Mouse (Mus musculus) adipocyte (in vitro differentiated cells): Measurements from ENCODE around the gene 4930522H14Rik.

Experiments
- DNase-seq: peaks from one replicate; pipeline ENCODE4 v3.0.0-alpha.2; 2016; ENCODE audit warnings: low spot score

Gene 4930522H14Rik

GRCm38 (mm10) chr4:109475577-109476553, 55.2 kb downstream of the 4930522H14Rik start:
- peak; percentile 63 for DNase-seq

DNA sequence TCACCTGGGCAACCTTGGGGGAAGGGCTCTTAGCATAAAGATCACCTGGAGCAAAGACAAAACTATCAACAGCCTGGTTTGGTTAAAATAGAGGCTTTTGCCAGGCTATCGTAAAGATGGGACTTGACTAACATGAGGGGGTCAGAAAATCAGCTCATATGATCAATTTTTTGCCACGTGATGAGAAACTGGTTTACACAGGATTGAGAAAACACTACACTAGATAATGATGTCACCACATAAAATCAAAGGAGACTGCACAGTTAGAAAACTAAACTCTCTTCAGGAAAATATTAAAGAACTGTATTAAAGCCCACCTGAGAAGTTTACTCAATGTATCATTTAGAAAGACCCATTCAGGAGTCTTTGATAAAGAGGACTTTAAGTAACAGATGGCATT, 56.0 kb downstream of the 4930522H14Rik start:
- peak; percentile 37 for DNase-seq

DNA sequence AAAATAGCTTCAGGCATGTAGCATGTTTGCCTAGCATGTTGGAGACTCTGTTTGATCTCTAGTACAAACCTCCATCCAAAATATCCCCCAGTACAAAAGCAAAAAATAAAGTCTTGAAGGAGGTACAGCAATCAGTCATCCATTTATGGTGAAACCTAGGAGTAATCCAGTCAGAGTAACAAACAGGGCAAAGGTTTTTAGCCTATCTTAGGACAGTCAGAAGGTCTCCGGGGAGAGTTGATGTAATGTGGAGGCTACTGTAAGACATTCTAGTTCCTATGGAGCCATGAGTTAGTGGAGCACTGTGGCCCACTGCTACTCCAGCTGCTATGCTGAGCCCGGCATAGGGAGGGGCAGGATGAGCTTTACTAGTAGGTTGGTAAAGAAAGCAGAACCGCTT, 58.5 kb downstream of the 4930522H14Rik start:
- DNase-seq: peak; percentile 67

DNA sequence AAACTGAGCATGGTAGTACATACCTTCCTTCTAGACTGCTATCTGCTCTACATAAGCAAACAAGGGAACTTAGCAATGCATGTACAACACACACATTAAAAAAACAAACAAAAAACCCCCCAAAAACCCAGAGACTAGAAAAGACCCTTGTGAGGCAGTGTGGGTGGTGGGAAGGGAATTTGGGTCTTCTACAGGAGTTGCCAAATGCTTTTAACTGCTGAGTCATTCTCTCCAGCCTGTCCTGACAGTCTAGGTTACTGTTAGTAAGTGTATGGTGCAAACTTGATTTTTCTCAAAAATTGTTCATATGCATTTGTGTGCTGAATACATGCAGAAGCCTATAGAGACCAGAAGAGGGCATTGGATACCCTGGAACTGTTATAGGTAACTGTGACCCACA, 59.5 kb downstream of the 4930522H14Rik start:
- no peak for DNase-seq

- no peak for DNase-seq
Measured at GRCm38 (mm10) chr4:109467687-109468086, 63.4 kb downstream of the 4930522H14Rik start.

DNA sequence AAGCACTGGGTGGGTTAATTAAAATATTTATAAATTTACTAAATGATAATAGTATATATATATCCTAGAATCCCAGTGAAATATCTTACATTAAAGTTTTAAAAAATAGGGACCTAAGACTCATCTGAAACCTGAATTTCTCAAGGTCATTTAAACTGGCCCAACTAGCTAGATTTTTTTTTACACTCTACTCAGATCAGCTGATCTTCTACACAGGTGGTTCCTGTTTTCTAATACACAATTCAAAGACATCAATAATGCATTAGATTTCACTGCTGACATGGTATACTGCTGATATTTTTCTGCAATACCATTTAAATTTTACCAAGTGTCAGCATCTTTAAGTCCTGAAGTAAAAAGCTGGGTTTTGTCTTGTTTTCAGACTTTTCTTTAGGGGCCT, 67.2 kb downstream of the 4930522H14Rik start:
- no peak for DNase-seq

GRCm38 (mm10) chr4:109460421-109461179, 70.5 kb downstream of the 4930522H14Rik start:
- peak; percentile 56 for DNase-seq

- DNase-seq: no peak
Measured at GRCm38 (mm10) chr4:109456821-109457220, 74.3 kb downstream of the 4930522H14Rik start.
